Mouse (Mus musculus): ENCODE results near the gene Timd2. TPM values are rescaled to one million over a fixed set of nuclear protein-coding genes. Genes with fewer than 3 reads are reported as not detected.
"Not testable (repeated sequence)": the region's sequence is repeated elsewhere in the genome, so short reads cannot be mapped to it uniquely, and the experiment has no call there.

Gene Timd2
- total RNA-seq (2021) (not detected), polyA plus RNA-seq (2012; rRNA removed) (not detected in 2 replicates)
- long read RNA-seq: 0 reads

DNA sequence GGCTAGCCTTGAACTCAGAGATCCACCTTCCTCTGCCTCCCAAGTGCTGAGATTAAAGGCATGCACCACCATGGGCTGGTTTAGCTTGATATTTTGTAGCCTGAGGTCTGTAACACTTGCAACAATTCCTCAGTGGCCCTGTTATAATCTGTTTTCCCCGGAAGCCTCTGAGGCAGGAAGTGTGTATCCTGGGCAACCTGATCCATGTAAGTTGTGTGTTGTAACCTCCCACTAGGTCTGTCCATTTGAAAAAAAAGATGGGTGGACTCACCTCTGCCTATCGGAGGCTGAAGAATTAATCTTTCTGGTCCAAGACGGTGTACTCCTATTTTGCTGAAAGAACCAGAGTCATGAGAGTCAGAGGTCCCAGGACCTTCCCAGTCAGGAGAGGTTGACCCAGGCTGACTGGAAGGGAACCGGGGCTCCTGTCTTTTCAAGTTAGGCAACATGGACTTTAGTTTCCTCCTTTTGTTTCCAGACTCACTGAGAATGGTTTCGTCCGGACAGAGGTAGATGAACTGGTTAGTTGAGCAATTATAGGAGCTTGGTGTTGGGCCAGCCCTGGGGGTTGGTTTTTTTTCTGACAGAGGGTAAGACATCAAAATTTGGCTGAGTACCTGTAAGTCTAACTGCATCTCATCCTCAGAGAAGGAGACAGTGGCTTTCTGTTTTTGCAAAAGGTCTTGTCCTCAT lies at the start of gene Timd2:
Timd2 (minus strand) TSS at position 398 of the 693 bp plus-strand sequence.
- TF ChIP-seq POLR2A (IDR thresholded peaks at IDR 0.05; ENCODE audit: insufficient read depth, low read depth, low read length) (no peak), CTCF (IDR thresholded peaks at IDR 0.05) (no peak), EP300 (IDR thresholded peaks at IDR 0.05; ENCODE audit: insufficient read depth, low read depth, low read length) (no peak)
- DNase-seq: no peak
- 58% methylated on average over 6 of the region's 6 CpGs for WGBS
- Histone ChIP-seq H3K79me2 (replicated peaks; ENCODE audit: control insufficient read depth, insufficient read depth, low read length) (no peaks in the 10 kb centered on the region), H3K9ac (ENCODE audit: low read depth, low read length) (no peak within 1 kb of the TSS), H3K4me1 (ENCODE audit: control insufficient read depth, insufficient read depth, low read length) (no peaks in the 10 kb centered on the region), H3K4me3 (no peak within 1 kb of the TSS), H3K27ac (no peak within 1 kb of the TSS), H3K36me3 (ENCODE audit: control insufficient read depth, insufficient read depth, low read length) (no peaks in the 10 kb centered on the region), H3K27me3 (ENCODE audit: control insufficient read depth, insufficient read depth, low read length) (no peaks in the 10 kb centered on the region)
- intact Hi-C loops (cut with DNase I): no loop called here

DNA sequence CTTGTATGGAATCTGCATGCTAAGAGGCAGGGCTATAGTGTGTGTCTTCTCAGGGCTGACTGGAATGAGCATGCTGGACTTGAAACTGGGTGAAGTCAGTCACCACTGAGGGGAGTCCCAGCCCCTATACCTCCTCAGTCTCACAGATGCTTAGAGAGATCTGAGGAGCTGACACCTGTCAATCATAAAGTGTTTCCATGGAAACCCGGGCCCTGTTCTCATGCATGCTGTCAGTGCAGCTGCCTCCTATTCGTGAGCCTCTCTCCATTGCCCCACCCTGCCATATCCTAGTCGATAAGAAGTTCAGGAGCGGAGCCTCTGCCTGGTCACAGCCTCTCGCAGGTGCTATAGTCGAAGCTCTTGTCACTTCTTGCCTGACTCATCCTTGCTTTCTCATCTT lies 48.9 kb upstream of the Timd2 start:
- H3K27ac ChIP-seq; intact Hi-C loops (cut with DNase I); H3K4me1 ChIP-seq (ENCODE audit: control insufficient read depth, insufficient read depth, low read length); DNase-seq; H3K36me3 ChIP-seq (ENCODE audit: control insufficient read depth, insufficient read depth, low read length); H3K27me3 ChIP-seq (ENCODE audit: control insufficient read depth, insufficient read depth, low read length); H3K79me2 ChIP-seq (replicated peaks; ENCODE audit: control insufficient read depth, insufficient read depth, low read length); H3K4me3 ChIP-seq; H3K9ac ChIP-seq (ENCODE audit: low read depth, low read length): not testable (repeated sequence)
- 81% methylated on average over 6 of the region's 6 CpGs for WGBS

GRCm38 (mm10) chr11:46754669-46755068 lies 47.8 kb upstream of the Timd2 start:
- intact Hi-C loops (cut with DNase I): no loop called here
- Histone ChIP-seq H3K4me1 (ENCODE audit: control insufficient read depth, insufficient read depth, low read length) (no peaks in the 10 kb centered on the region), H3K9ac (ENCODE audit: low read depth, low read length) (no peak overlapping the region), H3K27me3 (ENCODE audit: control insufficient read depth, insufficient read depth, low read length) (no peaks in the 10 kb centered on the region), H3K27ac (no peak overlapping the region), H3K4me3 (no peak overlapping the region), H3K36me3 (ENCODE audit: control insufficient read depth, insufficient read depth, low read length) (no peaks in the 10 kb centered on the region), H3K79me2 (replicated peaks; ENCODE audit: control insufficient read depth, insufficient read depth, low read length) (no peaks in the 10 kb centered on the region)
- TF ChIP-seq POLR2A (IDR thresholded peaks at IDR 0.05; ENCODE audit: insufficient read depth, low read depth, low read length) (no peak), CTCF (IDR thresholded peaks at IDR 0.05) (no peak), EP300 (IDR thresholded peaks at IDR 0.05; ENCODE audit: insufficient read depth, low read depth, low read length) (no peak)
- no peak for DNase-seq
- 92% methylated on average over 4 of the region's 4 CpGs for WGBS

DNA sequence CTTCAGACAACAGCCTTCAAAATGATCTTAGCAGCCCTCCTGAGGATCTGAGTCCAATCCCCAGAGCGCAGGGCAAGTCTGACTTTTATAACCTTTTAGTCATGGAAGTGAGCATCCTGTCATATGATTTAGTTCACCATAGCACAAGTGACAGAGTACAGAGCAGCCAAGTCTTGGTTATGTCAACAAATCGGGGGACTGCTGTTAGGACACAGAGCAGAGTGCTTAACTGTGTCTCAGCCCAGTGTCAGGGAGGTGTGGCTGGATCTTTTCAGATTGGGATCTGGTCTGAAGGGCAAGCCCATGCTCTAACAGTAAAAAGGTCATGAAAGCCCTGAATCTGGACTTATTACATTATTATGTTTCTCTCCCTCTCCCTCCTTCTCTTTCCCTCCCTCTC lies 46.8 kb upstream of the Timd2 start:
- Histone ChIP-seq H3K4me3 (no peak overlapping the region), H3K4me1 (ENCODE audit: control insufficient read depth, insufficient read depth, low read length) (no peaks in the 10 kb centered on the region), H3K27ac (no peak overlapping the region), H3K27me3 (ENCODE audit: control insufficient read depth, insufficient read depth, low read length) (no peaks in the 10 kb centered on the region), H3K9ac (ENCODE audit: low read depth, low read length) (no peak overlapping the region), H3K36me3 (ENCODE audit: control insufficient read depth, insufficient read depth, low read length) (no peaks in the 10 kb centered on the region), H3K79me2 (replicated peaks; ENCODE audit: control insufficient read depth, insufficient read depth, low read length) (no peaks in the 10 kb centered on the region)
- intact Hi-C loops (cut with DNase I): no loop called here
- TF ChIP-seq CTCF (IDR thresholded peaks at IDR 0.05) (no peak), EP300 (IDR thresholded peaks at IDR 0.05; ENCODE audit: insufficient read depth, low read depth, low read length) (no peak), POLR2A (IDR thresholded peaks at IDR 0.05; ENCODE audit: insufficient read depth, low read depth, low read length) (no peak)
- 26% methylated on average over 2 of the region's 2 CpGs for WGBS
- no peak for DNase-seq

DNA sequence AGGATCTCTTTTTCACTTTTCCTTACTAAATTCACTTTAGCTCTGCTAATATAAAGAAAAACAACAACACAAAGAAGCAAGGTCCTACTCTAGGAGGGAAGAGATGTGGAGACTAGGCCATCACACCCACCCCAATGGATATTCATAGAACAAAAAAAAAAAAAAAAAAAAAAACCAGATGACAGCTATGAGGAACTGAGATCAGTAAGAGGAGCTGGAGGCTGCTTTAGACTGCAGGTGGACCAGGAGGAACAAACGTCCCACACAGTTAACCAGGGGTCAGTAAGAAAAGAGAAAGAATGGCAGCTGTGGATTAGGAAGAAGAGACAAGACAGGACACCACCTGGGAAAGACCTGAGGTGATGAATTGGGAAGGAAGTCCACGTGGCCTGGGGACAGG lies 41.1 kb upstream of the Timd2 start:
- H3K27me3 ChIP-seq (ENCODE audit: control insufficient read depth, insufficient read depth, low read length): no peaks in the 10 kb centered on the region
- H3K9ac ChIP-seq (ENCODE audit: low read depth, low read length): no peak overlapping the region
- TF ChIP-seq CTCF (IDR thresholded peaks at IDR 0.05) (no peak), POLR2A (IDR thresholded peaks at IDR 0.05; ENCODE audit: insufficient read depth, low read depth, low read length) (no peak)
- no peaks in the 10 kb centered on the region for H3K79me2 ChIP-seq (replicated peaks; ENCODE audit: control insufficient read depth, insufficient read depth, low read length)
- H3K4me1 ChIP-seq (ENCODE audit: control insufficient read depth, insufficient read depth, low read length): no peaks in the 10 kb centered on the region
- no peak overlapping the region for H3K4me3 ChIP-seq
- no peak overlapping the region for H3K27ac ChIP-seq
- intact Hi-C loops (cut with DNase I): loop anchor here (2.0 kb wide), 1 partner anchor 55 kb away; no protein-coding TSS in a partner anchor
- WGBS: 50% methylated on average over 2 of the region's 2 CpGs
- H3K36me3 ChIP-seq (ENCODE audit: control insufficient read depth, insufficient read depth, low read length): no peaks in the 10 kb centered on the region
- DNase-seq: no peak

DNA sequence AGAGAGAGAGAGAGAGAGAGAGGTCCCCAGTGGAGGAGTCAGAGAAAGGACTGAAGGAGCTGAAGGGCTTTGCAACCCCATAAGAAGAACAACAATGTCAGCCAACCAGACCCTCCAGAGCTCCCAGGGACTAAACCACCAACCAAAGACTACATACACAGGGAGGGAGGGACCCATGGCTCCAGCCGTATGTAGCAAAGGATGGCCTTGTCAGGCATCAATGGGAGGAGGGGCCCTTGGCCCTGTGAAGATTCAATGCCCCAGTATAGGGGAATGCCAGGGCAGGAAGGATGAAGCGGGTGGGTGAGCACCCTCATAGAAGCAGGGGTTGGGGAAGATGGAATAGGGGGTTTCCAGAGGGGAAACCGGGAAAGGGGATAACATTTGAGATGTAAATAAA lies 34.9 kb upstream of the Timd2 start:
- 68% methylated on average over 3 of the region's 3 CpGs for WGBS
- intact Hi-C loops (cut with DNase I): no loop called here
- Histone ChIP-seq H3K36me3 (ENCODE audit: control insufficient read depth, insufficient read depth, low read length) (no peaks in the 10 kb centered on the region), H3K4me3 (no peak overlapping the region), H3K27ac (no peak overlapping the region), H3K9ac (ENCODE audit: low read depth, low read length) (no peak overlapping the region), H3K4me1 (ENCODE audit: control insufficient read depth, insufficient read depth, low read length) (no peaks in the 10 kb centered on the region), H3K27me3 (ENCODE audit: control insufficient read depth, insufficient read depth, low read length) (no peaks in the 10 kb centered on the region), H3K79me2 (replicated peaks; ENCODE audit: control insufficient read depth, insufficient read depth, low read length) (no peaks in the 10 kb centered on the region)
- no peak for DNase-seq
- no peak for TF ChIP-seq POLR2A (IDR thresholded peaks at IDR 0.05; ENCODE audit: insufficient read depth, low read depth, low read length)
- no peak for TF ChIP-seq EP300 (IDR thresholded peaks at IDR 0.05; ENCODE audit: insufficient read depth, low read depth, low read length)
- no peak for TF ChIP-seq CTCF (IDR thresholded peaks at IDR 0.05)

All from heart, adult 2 months (tissue).